Mouse (Mus musculus) megakaryocyte, embryonic 14.5 days (primary cell): ENCODE results near the gene Cela3b.

ENCODE experiments used
- FLI1 ChIP-seq: IDR thresholded peaks from 2 replicates; pipeline ENCODE4 v1.6.1; 2012; ENCODE audit warnings: low read length, inconsistent platforms, mixed read lengths
- GATA1 ChIP-seq: IDR thresholded peaks from 3 replicates; pipeline ENCODE4 v1.6.1; 2012; ENCODE audit warnings: mixed read lengths, low read length, inconsistent platforms, borderline replicate concordance

DNA sequence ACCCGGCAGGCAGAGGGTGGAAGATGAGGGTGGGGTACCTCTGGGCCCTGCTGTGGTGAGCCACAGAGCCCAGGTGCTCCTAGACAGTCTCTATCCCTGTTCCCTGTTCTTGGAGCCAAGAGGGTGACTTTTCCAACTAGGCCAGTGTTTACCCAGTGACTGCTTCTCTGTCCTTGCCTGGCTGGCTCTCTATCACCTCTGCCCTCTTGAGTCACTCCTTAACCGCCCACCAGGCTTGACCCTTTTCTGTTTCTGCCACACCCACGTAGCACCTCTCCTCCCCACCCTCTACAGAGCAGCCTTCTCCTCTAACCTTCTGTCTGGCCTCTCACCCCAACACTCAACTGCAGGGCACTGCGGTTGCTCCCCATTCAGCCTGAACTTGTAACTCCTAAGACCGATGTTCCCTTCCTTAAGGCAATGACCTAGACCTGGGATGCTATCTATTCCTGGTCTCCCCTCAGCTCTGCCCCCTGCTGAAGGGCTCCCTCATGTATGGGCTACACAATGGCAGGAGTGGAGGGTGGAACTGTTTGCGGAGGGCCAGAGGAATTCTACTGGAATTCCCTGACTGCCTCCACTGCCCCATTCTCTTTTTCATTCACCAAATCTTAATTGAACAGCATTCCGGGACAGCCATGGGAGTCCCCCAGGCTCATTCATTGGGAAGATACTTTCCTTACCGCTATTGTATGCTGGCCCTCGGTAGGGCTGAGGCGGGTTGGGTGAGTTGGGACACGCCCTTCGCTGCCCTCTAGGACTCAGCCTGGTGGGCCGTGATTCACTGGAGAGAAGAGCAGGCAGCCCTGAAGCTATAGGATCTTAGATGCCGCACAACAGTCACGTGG is 39.7 kb upstream of the Cela3b start:
- no peak for TF ChIP-seq GATA1
- no peak for TF ChIP-seq FLI1
